Mouse (Mus musculus): ENCODE measurements around the gene Abca6.

The Abca6 gene

DNA sequence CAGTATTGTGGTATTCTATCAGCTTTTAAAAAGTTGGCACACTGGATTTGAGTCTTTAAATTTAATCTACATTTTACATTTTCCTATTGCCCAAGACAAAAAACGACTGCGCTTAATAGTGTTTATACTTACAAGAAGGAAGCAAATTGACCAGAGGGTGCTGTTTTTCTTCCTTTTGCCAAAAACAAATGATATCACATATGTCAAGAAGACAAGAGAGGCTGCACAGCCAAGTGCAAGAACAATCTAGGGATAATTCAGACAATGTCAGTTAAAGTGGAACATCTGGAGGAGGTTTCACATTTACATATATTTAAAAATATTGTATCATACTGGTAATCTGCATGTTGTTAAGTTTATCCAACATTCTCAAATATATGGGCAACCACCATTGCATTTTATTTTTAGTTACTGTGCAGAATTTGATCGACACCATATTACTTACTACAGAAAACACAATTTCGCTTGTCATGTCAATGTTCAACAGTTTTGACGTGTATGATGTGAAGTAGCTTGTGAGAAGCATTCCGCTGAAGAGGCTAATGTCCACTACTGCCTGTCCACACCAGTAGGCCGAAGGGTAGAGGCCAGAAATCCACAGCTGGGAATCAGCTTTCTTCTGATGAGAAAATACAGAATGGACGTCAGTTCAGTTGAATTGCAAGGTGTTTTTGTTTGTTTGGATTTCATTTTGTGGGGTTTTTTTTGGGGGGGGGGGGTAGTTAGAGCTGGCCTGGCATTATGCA is 54.8 kb downstream of the Abca6 start:
- no peak for DNase-seq (ENCODE audit: low spot score in 2 of 2)

DNA sequence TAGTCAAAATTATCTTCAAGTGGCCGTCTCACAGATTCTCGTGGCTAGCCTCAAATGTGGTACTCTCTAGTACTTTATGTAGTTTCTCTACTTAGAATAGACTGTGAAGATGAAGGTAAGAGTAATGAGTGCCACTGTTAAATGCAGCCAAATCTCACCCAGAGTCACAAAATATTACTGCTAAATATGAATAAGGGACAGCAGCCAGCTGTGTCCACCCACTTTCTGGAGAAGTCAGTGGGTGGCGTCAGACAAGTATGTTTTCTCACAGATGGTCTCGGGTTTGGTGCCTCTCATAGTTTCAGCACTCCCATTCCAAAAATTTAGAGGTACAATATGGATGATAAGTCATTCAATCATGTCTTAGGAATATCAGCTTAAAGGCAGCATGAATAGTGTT is 56.3 kb downstream of the Abca6 start:
- DNase-seq (ENCODE audit: low spot score in 2 of 2), result peak in 1 of 2 experiments; percentile 13

GRCm38 (mm10) chr11:110171212-110171611 is 80.4 kb downstream of the Abca6 start:
- DNase-seq (ENCODE audit: low spot score in 2 of 2), result no peak

- DNase-seq (ENCODE audit: low spot score in 2 of 2), result peak in 1 of 2 experiments; percentile 56
Measured at GRCm38 (mm10) chr11:110167459-110168251, 83.9 kb downstream of the Abca6 start, which contains the start of gene Abca9. Abca9 (minus strand) TSS chr11:110168196.

- no peak for DNase-seq (ENCODE audit: low spot score in 2 of 2)
Measured at GRCm38 (mm10) chr11:110165822-110166221, 85.8 kb downstream of the Abca6 start.

- DNase-seq (ENCODE audit: low spot score in 2 of 2), result no peak
Measured at GRCm38 (mm10) chr11:110165409-110165808, 86.2 kb downstream of the Abca6 start.

- DNase-seq (ENCODE audit: low spot score in 2 of 2), result no peak
Measured at GRCm38 (mm10) chr11:110157059-110157458, 94.5 kb downstream of the Abca6 start.

GRCm38 (mm10) chr11:110155985-110156384 is 95.6 kb downstream of the Abca6 start:
- peak in 1 of 2 experiments; percentile 49 for DNase-seq (ENCODE audit: low spot score in 2 of 2)

GRCm38 (mm10) chr11:110147640-110148039 is 103.9 kb downstream of the Abca6 start:
- no peak for DNase-seq (ENCODE audit: low spot score in 2 of 2)

DNA sequence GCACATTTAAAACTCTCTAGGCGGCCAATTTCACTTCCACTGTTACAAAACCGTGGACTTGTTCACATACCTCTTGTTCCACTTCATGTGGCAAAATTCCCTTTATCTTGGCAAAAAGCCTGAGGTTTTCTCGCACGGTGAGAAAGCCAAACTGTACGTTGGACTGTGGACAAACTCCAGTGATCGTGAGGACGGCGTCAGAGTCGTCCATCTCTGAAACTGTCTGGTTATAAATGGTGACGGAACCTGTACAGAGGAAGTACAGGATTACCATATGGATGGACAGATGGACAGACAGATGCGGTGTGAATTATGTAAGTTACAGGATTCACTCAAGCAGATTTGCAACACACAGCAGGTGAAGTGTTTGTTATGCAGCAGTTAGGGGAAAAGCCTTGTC is 106.2 kb downstream of the Abca6 start:
- DNase-seq (ENCODE audit: low spot score in 2 of 2), result peak in 1 of 2 experiments; percentile 23

DNA sequence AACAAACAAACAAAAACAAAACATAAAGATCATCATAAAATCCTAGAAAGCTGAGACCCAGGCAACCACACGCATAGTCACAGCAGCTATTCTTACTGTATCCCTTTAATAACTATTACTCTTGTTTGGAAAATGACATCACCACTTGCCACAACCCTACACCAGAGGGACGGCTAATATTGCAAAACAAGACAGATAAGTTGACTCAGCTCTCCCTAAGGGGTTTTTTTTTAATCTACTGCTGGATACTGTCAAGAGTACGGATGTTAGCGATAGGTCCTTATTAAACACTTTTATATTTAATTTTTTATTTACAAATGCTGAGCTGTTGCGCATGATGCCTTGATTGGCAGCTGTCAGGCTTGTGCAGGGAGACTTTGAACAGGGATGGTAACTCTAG is 120.8 kb downstream of the Abca6 start:
- no peak for DNase-seq (ENCODE audit: low spot score in 2 of 2)
